Mouse (Mus musculus) small intestine, adult 2 months (tissue): Measurements from ENCODE around the gene Etnk2. TPM values are rescaled to one million over a fixed set of nuclear protein-coding genes. Genes with fewer than 3 reads are reported as not detected.

ENCODE experiments used
- H3K27ac ChIP-seq: fragments of 200-500 bp; 2 replicates; pipeline ENCODE4 v1.5.1; 2012; ENCODE audit warnings: low read depth, low read length, control low read depth, inconsistent platforms; ENCODE audit not compliant: insufficient read depth
- H3K27me3 ChIP-seq: fragments of 200-500 bp; 2 replicates; pipeline ENCODE4 v1.6.1; 2012; ENCODE audit warnings: mild to moderate bottlenecking, moderate library complexity, low read length, inconsistent platforms; ENCODE audit not compliant: control insufficient read depth, insufficient read depth
- H3K36me3 ChIP-seq: fragments of 200-500 bp; 2 replicates; pipeline ENCODE4 v1.6.1; 2012; ENCODE audit warnings: mild to moderate bottlenecking, low read length, control low read depth, inconsistent platforms; ENCODE audit not compliant: control insufficient read depth, insufficient read depth
- H3K4me1 ChIP-seq: fragments of 200-500 bp; 2 replicates; pipeline ENCODE4 v1.6.1; 2012; ENCODE audit warnings: low read length, inconsistent platforms, mixed read lengths; ENCODE audit not compliant: control insufficient read depth, insufficient read depth, insufficient read length
- H3K4me3 ChIP-seq: fragments of 200-500 bp; 2 replicates; pipeline ENCODE4 v1.5.1; 2012; ENCODE audit warnings: low read depth, mild to moderate bottlenecking, control low read depth, inconsistent platforms, low read length, moderate library complexity
- CTCF ChIP-seq: fragments of 200-500 bp; IDR thresholded peaks from 2 replicates; pipeline ENCODE4 v1.5.1; 2012; ENCODE audit warnings: low read depth, mild to moderate bottlenecking, control low read depth, inconsistent platforms, low read length, moderate library complexity, mixed read lengths; ENCODE audit not compliant: insufficient replicate concordance, insufficient read length; ENCODE audit errors: extremely low read depth
- POLR2A ChIP-seq: fragments of 200-500 bp; IDR thresholded peaks from 2 replicates; pipeline ENCODE4 v1.6.1; 2012; ENCODE audit warnings: low read depth, mild to moderate bottlenecking, control low read depth, inconsistent platforms, low read length, moderate library complexity
- WGBS: fragments of 180-500 bp; shearing (Covaris S2); methylation state at CpG from one replicate; pipeline ENCODE4 v1.1.7; 2018; 5-methylcytosine and 5-hydroxymethylcytosine counted together
- polyA plus RNA-seq: library from polyadenylated mRNA; depleted of rRNA; stranded (reverse); fragments of >200 nt; gene quantifications from 2 replicates; pipeline ENCODE4 v1.2.3, GENCODE M21; 2012

Etnk2 gene
- polyA plus RNA-seq, 1 experiment = 1.0 TPM

DNA sequence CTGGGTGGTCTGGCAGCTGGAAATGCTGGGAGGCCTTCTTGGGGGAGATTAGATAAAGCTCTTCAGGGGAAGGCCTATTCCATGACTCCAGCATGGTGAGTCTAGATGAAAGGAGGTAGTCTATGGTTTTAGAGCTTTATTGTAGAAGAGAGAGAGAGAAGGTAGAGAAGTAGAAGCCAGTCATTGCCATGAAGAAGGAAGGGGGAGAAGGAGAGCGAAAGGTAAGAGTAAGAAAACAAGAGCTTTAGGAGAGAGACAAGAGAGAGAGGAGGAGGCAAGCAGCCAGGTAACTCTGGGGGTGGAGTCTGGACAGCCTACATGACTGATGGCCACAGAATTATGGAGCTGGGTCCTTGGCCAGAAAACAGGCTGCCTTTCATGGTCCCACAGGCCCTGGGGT lies 13.2 kb upstream of the Etnk2 start, which contains the start of gene Ren1:
Ren1 (plus strand) TSS at position 301 of the 400 bp plus-strand sequence.
- Histone ChIP-seq H3K4me3 (no peak within 1 kb of the TSS), H3K27me3 (no peaks in the 10 kb centered on the region), H3K4me1 (peaks cover 24% of the 10 kb centered on the region), H3K27ac (no peak within 1 kb of the TSS), H3K36me3 (no peaks in the 10 kb centered on the region)
- WGBS = 97% methylated on average over 1 of the region's 1 CpGs
- TF ChIP-seq CTCF = no peak
- TF ChIP-seq POLR2A = no peak

DNA sequence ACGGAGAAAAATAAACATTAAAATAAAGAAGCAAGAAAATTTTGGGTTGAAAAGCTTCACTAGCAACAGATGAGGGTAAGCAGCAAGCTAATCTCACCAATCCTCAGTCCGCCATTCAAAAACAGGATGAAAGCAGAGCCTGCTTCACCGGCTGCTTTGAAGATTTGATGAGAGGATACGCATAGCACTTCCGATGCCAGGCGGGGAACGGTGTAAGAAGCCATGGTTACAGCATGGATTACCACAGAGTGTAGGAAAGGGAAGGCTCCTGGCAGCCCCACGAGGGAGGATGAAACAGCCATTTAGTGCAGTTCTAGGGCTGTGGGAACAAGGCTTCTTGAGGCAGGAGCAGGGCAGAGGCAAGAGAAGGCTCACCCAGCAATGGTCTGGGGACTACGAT lies 11.6 kb upstream of the Etnk2 start:
- no peaks in the 10 kb centered on the region for H3K27me3 ChIP-seq
- TF ChIP-seq POLR2A = no peak
- no peak for TF ChIP-seq CTCF
- H3K4me1 ChIP-seq = peaks cover 13% of the 10 kb centered on the region; the same call in 1 of the 2 replicates
- no peak overlapping the region for H3K4me3 ChIP-seq
- H3K27ac ChIP-seq = no peak overlapping the region
- H3K36me3 ChIP-seq = no peaks in the 10 kb centered on the region
- 63% methylated on average over 9 of the region's 9 CpGs for WGBS

DNA sequence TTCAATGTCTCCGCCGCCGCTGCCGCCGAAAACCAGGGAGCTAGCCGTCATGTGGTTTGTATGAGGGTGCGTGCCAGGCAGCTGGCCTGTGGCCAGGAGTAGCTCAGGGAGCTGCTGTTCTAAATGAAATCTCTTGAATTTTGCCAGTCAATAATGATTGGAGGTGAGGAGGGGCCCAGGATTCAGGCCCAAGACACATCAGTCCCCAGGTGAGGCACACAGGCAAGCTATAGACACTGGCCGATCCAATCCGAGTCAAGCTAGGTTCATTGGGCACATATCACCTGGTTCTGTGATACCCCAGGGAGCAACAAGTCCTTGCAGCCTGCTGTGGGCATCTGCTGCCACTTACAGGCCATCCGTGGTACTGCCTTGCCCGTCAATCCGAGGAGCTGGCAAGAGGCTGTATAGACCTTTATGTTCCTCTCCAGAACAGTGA lies 10.0 kb upstream of the Etnk2 start:
- H3K36me3 ChIP-seq = no peaks in the 10 kb centered on the region
- no peaks in the 10 kb centered on the region for H3K27me3 ChIP-seq
- 23% methylated on average over 12 of the region's 12 CpGs for WGBS
- peak; percentile 97 for TF ChIP-seq CTCF
- no peak for TF ChIP-seq POLR2A
- peaks cover 1% of the 10 kb centered on the region; the same call in 1 of the 2 replicates for H3K4me1 ChIP-seq
- H3K4me3 ChIP-seq = no peak overlapping the region
- no peak overlapping the region for H3K27ac ChIP-seq

DNA sequence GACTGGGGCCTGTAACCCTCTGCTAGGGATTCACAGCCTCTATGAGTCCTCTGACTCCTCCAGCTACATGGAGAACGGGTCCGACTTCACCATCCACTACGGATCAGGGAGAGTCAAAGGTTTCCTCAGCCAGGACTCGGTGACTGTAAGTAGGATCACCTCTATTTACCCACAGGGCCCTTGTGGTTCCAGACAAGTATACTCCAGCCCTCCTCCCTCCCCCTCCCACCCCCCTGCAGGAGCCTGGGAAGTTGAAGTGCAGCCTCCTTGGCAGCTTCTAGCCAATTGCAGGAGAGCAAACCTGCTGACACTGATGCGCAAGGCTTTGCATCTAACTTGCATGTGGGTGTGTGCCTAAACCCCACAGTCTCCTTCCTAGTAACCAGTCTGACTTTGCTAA lies 7.9 kb upstream of the Etnk2 start:
- no peak overlapping the region for H3K27ac ChIP-seq
- H3K4me1 ChIP-seq = no peaks in the 10 kb centered on the region; the same call in 1 of the 2 replicates
- no peak overlapping the region for H3K4me3 ChIP-seq
- no peaks in the 10 kb centered on the region for H3K36me3 ChIP-seq
- H3K27me3 ChIP-seq = no peaks in the 10 kb centered on the region
- no peak for TF ChIP-seq POLR2A
- no peak for TF ChIP-seq CTCF
- whole genome bisulfite sequencing = 66% methylated on average over 5 of the region's 5 CpGs

DNA sequence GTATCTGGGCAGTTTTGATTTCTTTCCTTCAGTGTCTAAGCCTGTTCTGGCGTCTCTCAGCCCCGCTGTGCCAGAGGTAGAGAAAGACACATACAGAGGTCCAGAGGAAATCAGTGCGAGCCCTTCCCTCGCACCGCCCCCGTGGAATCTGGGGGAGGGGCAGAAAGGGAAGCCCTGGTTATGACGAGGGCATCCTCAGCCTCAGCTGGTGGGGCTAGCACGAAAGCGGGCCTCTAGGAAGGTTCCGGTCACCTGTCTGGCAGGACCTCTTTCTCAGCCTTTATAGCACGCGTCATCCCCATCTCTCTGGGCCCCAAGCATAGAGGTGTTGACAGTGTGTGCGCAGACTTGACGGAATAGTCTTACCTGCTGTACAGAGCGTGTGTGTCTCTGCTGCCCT lies 7.5 kb upstream of the Etnk2 start:
- no peaks in the 10 kb centered on the region for H3K36me3 ChIP-seq
- TF ChIP-seq POLR2A = no peak
- no peaks in the 10 kb centered on the region for H3K27me3 ChIP-seq
- no peak overlapping the region for H3K27ac ChIP-seq
- WGBS = 67% methylated on average over 15 of the region's 15 CpGs
- H3K4me1 ChIP-seq = no peaks in the 10 kb centered on the region; the same call in 1 of the 2 replicates
- H3K4me3 ChIP-seq = no peak overlapping the region

DNA sequence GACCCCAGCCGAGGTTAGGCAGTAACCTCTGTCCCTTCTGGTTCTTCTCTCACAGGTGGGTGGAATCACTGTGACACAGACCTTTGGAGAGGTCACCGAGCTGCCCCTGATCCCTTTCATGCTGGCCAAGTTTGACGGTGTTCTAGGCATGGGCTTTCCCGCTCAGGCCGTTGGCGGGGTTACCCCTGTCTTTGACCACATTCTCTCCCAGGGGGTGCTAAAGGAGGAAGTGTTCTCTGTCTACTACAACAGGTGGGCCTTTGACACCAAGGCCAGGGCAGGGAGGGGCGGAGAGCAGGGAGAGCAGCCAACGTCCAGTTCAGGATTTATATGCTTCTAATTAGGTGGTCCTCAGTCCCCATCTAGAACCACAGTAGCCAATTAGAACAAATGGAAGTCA lies 7.0 kb upstream of the Etnk2 start:
- H3K4me3 ChIP-seq = no peak overlapping the region
- H3K4me1 ChIP-seq = no peaks in the 10 kb centered on the region; the same call in 1 of the 2 replicates
- H3K27me3 ChIP-seq = no peaks in the 10 kb centered on the region
- TF ChIP-seq POLR2A (no peak), CTCF (no peak)
- WGBS = 63% methylated on average over 8 of the region's 8 CpGs
- H3K27ac ChIP-seq = no peak overlapping the region
- H3K36me3 ChIP-seq = no peaks in the 10 kb centered on the region

DNA sequence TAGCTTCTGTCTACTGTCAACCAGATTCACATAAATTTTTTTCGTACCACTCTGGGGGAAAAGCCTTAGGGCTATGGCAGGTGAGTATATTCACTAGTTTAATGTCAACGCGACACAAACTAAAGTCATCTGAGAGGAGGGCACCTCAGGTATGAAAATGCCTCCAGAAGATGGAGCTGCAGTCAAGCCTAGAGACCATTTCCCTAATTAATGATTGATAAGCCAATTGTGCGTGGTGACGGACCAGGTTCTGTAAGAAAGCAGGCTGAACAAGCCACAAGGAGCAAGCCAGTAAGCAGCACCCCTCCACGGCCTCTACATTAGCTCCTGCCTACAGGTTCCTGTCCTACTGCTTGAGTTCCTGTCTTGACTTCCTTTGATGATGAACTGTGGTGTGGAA lies 2.4 kb upstream of the Etnk2 start:
- no peak overlapping the region for H3K4me3 ChIP-seq
- H3K4me1 ChIP-seq = peaks cover 8% of the 10 kb centered on the region
- H3K27me3 ChIP-seq = peaks cover 12% of the 10 kb centered on the region
- WGBS = 88% methylated on average over 6 of the region's 6 CpGs
- TF ChIP-seq CTCF (no peak), POLR2A (no peak)
- H3K27ac ChIP-seq = no peak overlapping the region
- no peaks in the 10 kb centered on the region for H3K36me3 ChIP-seq

DNA sequence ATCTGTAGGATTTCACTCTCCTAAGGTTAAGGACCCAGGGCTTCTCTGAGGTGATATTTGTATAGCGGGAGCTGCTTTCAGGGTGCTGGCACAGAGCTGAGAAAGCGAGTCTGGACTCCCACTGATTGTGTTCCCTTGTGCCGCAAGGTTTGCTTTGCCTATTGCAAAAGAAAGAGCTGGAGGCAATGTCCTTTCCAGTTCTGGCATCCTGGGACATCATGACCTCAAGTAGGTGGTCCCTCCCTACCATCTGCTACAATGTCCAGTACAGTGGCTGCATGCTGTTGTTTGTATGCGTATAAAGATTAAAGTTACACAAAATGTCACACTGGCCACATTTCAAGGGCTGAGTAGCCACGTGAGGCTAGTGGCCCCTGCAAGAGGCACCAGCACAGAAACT lies 1.3 kb upstream of the Etnk2 start:
- Histone ChIP-seq H3K36me3 (no peaks in the 10 kb centered on the region), H3K4me3 (no peak overlapping the region), H3K27ac (no peak overlapping the region), H3K27me3 (peaks cover 12% of the 10 kb centered on the region), H3K4me1 (peaks cover 8% of the 10 kb centered on the region)
- WGBS = 92% methylated on average over 5 of the region's 5 CpGs
- TF ChIP-seq CTCF (no peak), POLR2A (no peak)
